Mouse (Mus musculus): ENCODE measurements at regions not wholly inside any gene's neighbourhood (a gene's known extent, or its start where the extent isn't known, plus 50 kb on each side); places are given as distances from the start of the nearest gene placed in this dataset.

DNA sequence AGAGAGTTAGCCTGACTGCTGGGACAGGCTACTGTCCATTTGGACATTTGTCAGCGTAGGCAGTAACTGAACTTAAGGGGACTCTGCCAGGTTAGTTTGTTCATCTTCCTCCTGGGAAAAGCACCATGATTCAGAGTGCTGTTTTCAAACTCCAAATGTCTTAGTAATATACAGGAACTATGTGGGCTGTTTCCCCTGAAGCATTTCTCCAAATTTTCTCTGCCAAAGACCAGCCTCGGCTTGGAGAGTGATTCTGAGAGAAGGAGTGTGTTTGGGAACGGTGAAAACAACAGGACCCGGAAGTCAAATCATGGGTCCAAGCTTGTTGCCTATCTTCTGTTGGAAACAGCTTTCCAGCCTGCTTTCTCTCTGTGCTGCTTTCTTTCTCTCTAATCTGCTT is 52.1 kb downstream of the Rprm start:
- H3K27me3 ChIP-seq (replicated peaks): no peaks in the 10 kb centered on the region
- H3K4me1 ChIP-seq: no peaks in the 10 kb centered on the region
- H3K4me2 ChIP-seq: no peak overlapping the region
- H3K9me3 ChIP-seq (replicated peaks): no peaks in the 10 kb centered on the region
- H3K9ac ChIP-seq (replicated peaks): no peak overlapping the region
- H3K4me3 ChIP-seq (replicated peaks): no peak overlapping the region
- H3K36me3 ChIP-seq: no peaks in the 10 kb centered on the region
- WGBS: 90% methylated on average over 4 of the region's 4 CpGs
- ATAC-seq (ENCODE audit: low FRiP score): no peak
- H3K27ac ChIP-seq (replicated peaks): no peak overlapping the region

DNA sequence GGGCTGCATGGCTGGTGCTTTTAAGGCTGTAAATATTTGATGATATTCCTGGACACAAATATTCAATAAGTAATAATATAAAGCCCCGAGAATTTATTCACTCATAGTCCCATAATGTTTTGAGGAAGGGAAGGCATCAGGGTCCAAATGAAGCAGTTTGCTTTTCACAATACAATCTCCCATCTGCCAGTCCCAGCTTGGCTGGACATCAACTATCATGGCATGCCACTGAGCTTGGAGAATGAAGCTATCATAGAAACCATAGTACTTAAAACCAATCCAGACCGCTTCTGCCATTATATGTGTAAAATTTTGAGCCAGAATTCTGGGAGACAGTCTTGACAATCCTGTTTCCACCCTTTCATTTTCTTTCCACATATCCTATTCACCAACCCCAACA is 56.5 kb downstream of the Rprm start:
- no peak for ATAC-seq (ENCODE audit: low FRiP score)
- H3K36me3 ChIP-seq: no peaks in the 10 kb centered on the region
- H3K4me2 ChIP-seq: no peak overlapping the region
- no peaks in the 10 kb centered on the region for H3K9me3 ChIP-seq (replicated peaks)
- H3K27ac ChIP-seq (replicated peaks): no peak overlapping the region
- no peaks in the 10 kb centered on the region for H3K27me3 ChIP-seq (replicated peaks)
- no peak overlapping the region for H3K4me3 ChIP-seq (replicated peaks)
- 84% methylated on average over 2 of the region's 2 CpGs for WGBS
- no peak overlapping the region for H3K9ac ChIP-seq (replicated peaks)
- no peaks in the 10 kb centered on the region for H3K4me1 ChIP-seq

DNA sequence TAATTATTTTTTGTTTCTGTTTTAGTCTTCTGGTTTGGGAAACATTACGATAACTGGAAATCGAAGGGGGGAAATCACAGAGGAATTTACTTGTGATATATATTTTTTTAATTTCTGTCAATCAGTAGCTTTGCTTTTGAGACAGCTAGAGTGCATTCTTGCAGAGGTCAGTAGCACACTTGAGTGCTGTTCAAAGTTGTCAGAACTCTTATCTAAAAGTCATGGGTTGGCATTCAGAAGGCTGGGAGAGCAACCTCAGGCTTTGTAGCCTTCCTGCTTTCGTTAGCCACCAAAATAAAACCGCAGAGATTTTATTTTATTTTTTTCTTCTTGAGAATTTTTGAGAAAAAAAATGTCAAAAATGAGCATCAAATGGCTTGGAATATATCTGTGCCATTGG is 62.6 kb downstream of the Rprm start:
- Histone ChIP-seq H3K4me1 (no peaks in the 10 kb centered on the region), H3K36me3 (no peaks in the 10 kb centered on the region), H3K27me3 (replicated peaks) (no peaks in the 10 kb centered on the region), H3K4me2 (no peak overlapping the region), H3K9ac (replicated peaks) (no peak overlapping the region), H3K9me3 (replicated peaks) (no peaks in the 10 kb centered on the region), H3K4me3 (replicated peaks) (no peak overlapping the region), H3K27ac (replicated peaks) (no peak overlapping the region)
- 84% methylated on average over 4 of the region's 4 CpGs for WGBS
- ATAC-seq (ENCODE audit: low FRiP score): no peak

DNA sequence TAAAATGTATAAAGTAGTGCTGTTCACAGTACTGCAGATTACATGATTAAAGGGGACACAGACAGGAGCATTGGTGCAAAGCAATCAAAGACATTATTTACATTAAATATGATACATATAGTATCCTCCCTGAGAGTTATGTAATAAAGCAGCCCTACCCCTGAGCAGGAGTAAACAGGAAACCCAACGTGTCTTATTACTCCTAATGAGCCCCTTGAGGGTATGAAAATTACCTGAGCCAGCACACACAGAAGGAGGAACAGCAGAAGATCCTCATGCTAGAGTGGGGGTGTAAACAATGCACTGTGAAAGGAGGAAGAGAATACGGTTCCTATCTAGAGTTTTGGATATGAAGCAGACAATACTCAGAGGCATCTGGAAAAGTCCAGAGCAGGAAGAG is 95.2 kb downstream of the Rprm start:
- peak; percentile 65; the same call in 1 of the 2 replicates for ATAC-seq (ENCODE audit: low FRiP score)
- Histone ChIP-seq H3K27ac (replicated peaks) (no peak overlapping the region), H3K4me2 (no peak overlapping the region), H3K9ac (replicated peaks) (no peak overlapping the region), H3K27me3 (replicated peaks) (no peaks in the 10 kb centered on the region), H3K36me3 (no peaks in the 10 kb centered on the region), H3K4me1 (no peaks in the 10 kb centered on the region), H3K4me3 (replicated peaks) (no peak overlapping the region), H3K9me3 (replicated peaks) (no peaks in the 10 kb centered on the region)
- 42% methylated on average over 2 of the region's 2 CpGs for WGBS

DNA sequence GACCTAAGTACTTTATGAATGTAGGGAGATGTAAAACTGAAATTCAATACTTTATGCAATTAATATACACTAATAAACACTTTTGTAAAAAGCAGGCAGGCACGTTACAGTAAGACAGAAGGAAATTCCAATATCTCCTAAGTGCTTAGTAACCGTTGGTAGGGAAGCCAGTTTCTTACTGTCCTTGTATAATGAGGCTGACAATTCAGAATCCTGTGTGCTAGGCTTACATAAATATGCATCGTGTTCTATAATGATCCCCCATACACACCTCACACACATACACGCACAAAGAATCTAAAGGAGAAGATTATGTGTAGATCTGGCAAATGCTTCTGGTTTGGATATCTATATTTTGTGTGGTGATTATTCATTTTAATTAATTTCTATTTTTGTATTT is 109.6 kb downstream of the Rprm start:
- no peaks in the 10 kb centered on the region for H3K27me3 ChIP-seq (replicated peaks)
- no peaks in the 10 kb centered on the region for H3K9me3 ChIP-seq (replicated peaks)
- H3K4me2 ChIP-seq: no peak overlapping the region
- no peak for ATAC-seq (ENCODE audit: low FRiP score)
- no peaks in the 10 kb centered on the region for H3K36me3 ChIP-seq
- H3K9ac ChIP-seq (replicated peaks): no peak overlapping the region
- no peak overlapping the region for H3K27ac ChIP-seq (replicated peaks)
- no peak overlapping the region for H3K4me3 ChIP-seq (replicated peaks)
- H3K4me1 ChIP-seq: no peaks in the 10 kb centered on the region
- WGBS: 72% methylated on average over 4 of the region's 4 CpGs

DNA sequence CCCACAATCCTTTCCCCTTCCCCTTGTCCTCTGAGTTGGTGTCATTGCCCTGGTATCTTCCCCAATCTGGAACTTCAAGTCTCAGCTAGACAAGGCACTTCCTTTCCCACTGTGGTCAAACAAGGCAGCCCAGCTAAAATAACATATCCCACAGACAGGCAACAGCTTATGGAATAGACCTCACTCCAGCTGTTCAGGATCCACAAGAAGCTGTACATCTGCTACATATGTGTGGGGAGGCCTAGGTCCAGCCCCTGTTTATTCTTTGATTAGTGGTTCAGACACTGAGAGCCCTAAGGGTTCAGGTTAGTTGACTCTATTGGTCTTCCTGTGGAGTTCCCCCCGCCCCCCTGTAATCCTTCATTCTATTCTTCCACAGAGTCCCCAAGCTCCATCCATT is 124.9 kb downstream of the Rprm start:
- H3K4me1 ChIP-seq: no peaks in the 10 kb centered on the region
- no peak overlapping the region for H3K27ac ChIP-seq (replicated peaks)
- H3K36me3 ChIP-seq: no peaks in the 10 kb centered on the region
- H3K4me3 ChIP-seq (replicated peaks): no peak overlapping the region
- no peaks in the 10 kb centered on the region for H3K9me3 ChIP-seq (replicated peaks)
- 58% methylated on average over 1 of the region's 1 CpGs for WGBS
- H3K27me3 ChIP-seq (replicated peaks): no peaks in the 10 kb centered on the region
- no peak overlapping the region for H3K9ac ChIP-seq (replicated peaks)
- no peak overlapping the region for H3K4me2 ChIP-seq
- ATAC-seq (ENCODE audit: low FRiP score): no peak

DNA sequence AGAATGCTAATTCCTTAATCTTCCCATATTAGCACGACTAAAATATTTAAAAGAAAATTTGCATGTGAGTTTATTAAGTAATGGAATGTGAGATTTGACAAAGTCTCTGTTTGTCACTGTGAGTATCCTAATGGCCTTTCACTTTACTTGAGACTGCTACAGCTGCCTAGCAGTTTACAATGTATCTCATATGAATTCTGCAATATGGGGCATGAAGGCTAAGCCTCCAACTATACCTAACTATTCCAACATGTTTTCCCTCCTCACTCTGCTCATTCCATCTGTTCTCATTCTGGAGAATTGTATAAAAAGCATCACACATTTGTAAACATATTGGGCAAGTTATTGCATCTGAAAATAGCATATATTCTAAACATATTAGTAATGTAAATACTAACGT is 137.1 kb downstream of the Rprm start:
- Histone ChIP-seq H3K27ac (replicated peaks) (no peak overlapping the region), H3K36me3 (no peaks in the 10 kb centered on the region), H3K9me3 (replicated peaks) (no peaks in the 10 kb centered on the region), H3K27me3 (replicated peaks) (no peaks in the 10 kb centered on the region), H3K4me1 (peaks cover 2% of the 10 kb centered on the region; the same call in 1 of the 2 replicates), H3K4me3 (replicated peaks) (no peak overlapping the region), H3K9ac (replicated peaks) (no peak overlapping the region), H3K4me2 (no peak overlapping the region)
- ATAC-seq (ENCODE audit: low FRiP score): no peak
- WGBS: 59% methylated on average over 2 of the region's 2 CpGs

DNA sequence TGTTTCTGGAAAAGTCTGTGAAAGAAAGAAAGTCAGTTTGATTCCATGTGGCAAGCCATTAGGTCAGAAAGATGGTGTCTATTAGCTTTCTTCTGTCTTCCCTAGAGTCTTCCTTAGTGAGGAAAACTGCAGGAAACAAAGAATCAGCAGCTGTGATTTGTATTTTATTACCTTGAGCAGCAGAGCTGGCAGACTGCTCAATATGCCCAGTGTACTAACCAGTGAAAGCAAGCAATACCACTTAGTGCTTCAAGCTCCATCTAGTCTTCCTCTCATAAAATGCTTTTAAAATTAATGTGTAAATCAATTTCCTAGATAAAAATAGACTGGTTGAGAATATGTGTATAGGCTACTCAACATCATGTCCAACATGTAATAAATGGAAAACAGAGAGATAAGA is 137.8 kb downstream of the Rprm start:
- Histone ChIP-seq H3K27ac (replicated peaks) (no peak overlapping the region), H3K4me1 (peaks cover 2% of the 10 kb centered on the region; the same call in 1 of the 2 replicates), H3K9me3 (replicated peaks) (no peaks in the 10 kb centered on the region), H3K36me3 (no peaks in the 10 kb centered on the region), H3K4me2 (no peak overlapping the region), H3K9ac (replicated peaks) (no peak overlapping the region), H3K27me3 (replicated peaks) (no peaks in the 10 kb centered on the region), H3K4me3 (replicated peaks) (no peak overlapping the region)
- peak; percentile 76; the same call in 1 of the 2 replicates for ATAC-seq (ENCODE audit: low FRiP score)

DNA sequence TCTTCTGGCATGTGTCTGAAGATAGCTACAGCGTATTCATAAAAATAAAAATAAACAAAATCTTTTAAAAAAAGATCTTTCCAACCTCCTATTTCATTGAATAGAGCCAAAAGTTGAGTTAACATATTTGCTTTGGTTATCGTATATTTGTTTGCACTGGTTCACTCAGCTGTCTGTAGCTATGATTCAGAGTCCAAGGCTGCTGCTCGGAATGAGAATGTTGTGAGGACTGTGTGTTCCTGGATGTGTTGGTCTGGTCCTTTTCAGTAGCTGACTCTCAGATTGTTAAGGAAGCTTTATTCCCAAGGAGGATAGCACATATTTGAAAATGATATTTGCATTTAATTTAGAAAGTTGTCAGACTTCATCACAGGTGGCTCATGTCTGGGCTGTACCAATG is 173.5 kb downstream of the Rprm start:
- WGBS: 90% methylated on average over 3 of the region's 3 CpGs
- ATAC-seq (ENCODE audit: low FRiP score): no peak
- no peak overlapping the region for H3K27ac ChIP-seq (replicated peaks)

More for the DNA sequence above, 173.5 kb downstream of the Rprm start:
- no peaks in the 10 kb centered on the region for H3K27me3 ChIP-seq (replicated peaks)
- H3K4me1 ChIP-seq: no peaks in the 10 kb centered on the region
- H3K9ac ChIP-seq (replicated peaks): no peak overlapping the region
- no peaks in the 10 kb centered on the region for H3K9me3 ChIP-seq (replicated peaks)
- no peak overlapping the region for H3K4me2 ChIP-seq
- no peaks in the 10 kb centered on the region for H3K36me3 ChIP-seq
- no peak overlapping the region for H3K4me3 ChIP-seq (replicated peaks)
